Mouse (Mus musculus) CH12.LX (cell line): Measurements from ENCODE around the gene Slc12a5.
A peak's percentile ranks its signal among the peaks of the same experiment; 100 is the strongest.

Experiments used
- CTCF ChIP-seq, 2 experiments: IDR thresholded peaks in 1 of 2; conservative IDR thresholded peaks in 1 of 2; 2 replicates each; pipeline ENCODE4 v1.5.1; 2011 to 2012; ENCODE audit warnings: low read depth in 2 of 2, low read length in 2 of 2, improper control_type of control experiment in 1 of 2, inconsistent platforms in 1 of 2, mild to moderate bottlenecking in 1 of 2, moderate library complexity in 1 of 2
- EP300 ChIP-seq: IDR thresholded peaks from 2 replicates; pipeline ENCODE4 v1.6.1; 2011; ENCODE audit warnings: low read length, improper control_type of control experiment
- GABPA ChIP-seq: IDR thresholded peaks from 2 replicates; pipeline ENCODE4 v1.6.1; 2012; ENCODE audit warnings: low read depth, low read length, improper control_type of control experiment, inconsistent platforms; ENCODE audit not compliant: insufficient replicate concordance
- MAX ChIP-seq: IDR thresholded peaks from 2 replicates; pipeline ENCODE4 v1.6.1; 2011; ENCODE audit warnings: low read length, improper control_type of control experiment
- MXI1 ChIP-seq: IDR thresholded peaks from 2 replicates; pipeline ENCODE4 v1.6.1; 2011; ENCODE audit warnings: mild to moderate bottlenecking, low read depth, low read length, improper control_type of control experiment
- POLR2A ChIP-seq: IDR thresholded peaks from 2 replicates; pipeline ENCODE4 v1.6.1; 2011; ENCODE audit warnings: low read depth, mild to moderate bottlenecking, improper control_type of control experiment, low read length
- ZNF384 ChIP-seq: IDR thresholded peaks from 2 replicates; pipeline ENCODE4 v1.6.1; 2012; ENCODE audit warnings: low read depth, low read length, improper control_type of control experiment, inconsistent platforms

DNA sequence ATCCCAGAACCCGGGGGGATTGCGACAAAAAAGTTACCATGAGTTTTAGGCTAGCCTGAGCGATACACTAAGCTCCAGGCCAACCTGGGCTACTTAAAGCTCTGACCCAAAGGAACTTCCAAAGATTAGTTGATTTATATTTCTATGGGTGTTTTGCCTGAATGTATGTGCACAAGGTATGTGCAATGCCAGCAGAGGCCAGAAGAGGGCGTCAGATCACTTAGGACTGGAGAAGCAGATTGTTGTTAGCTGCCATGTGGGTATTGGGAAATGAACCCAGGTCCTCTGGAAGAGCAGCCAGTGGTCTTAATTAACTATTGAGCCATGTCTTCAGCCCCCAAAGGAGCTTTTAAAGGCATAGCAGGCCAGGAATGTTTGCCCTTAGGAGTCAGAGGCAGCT is 8.9 kb upstream of the Slc12a5 start:
- TF ChIP-seq CTCF (conservative IDR thresholded peaks at IDR 0.05 in 1 of 2, IDR thresholded peaks at IDR 0.05 in 1 of 2; ENCODE audit: low read depth in 2 of 2, low read length in 2 of 2): peak; percentile 12 to 41; a peak in 2 of 4 replicates
- TF ChIP-seq MXI1: no peak
- no peak for TF ChIP-seq POLR2A
- TF ChIP-seq GABPA: no peak
- TF ChIP-seq ZNF384: no peak
- no peak for TF ChIP-seq EP300
- no peak for TF ChIP-seq MAX
